Mouse (Mus musculus) spleen, embryonic (tissue): ENCODE measurements around the gene Trmt2a.

Experiments
- CTCF ChIA-PET: fragments of 350-600 bp; sonication (Branson Sonifier 250); formaldehyde crosslinking; loops from one replicate; lab custom pipeline; 2022; lab: Charles Lee

The Trmt2a gene

GRCm38 (mm10) chr16:18248433-18249363, at the start of gene Trmt2a, which contains the start of gene Ranbp1:
Gene Trmt2a, plus strand, starts transcription at chr16:18248679.
Gene Ranbp1, minus strand, starts transcription at chr16:18248732.
- CTCF ChIA-PET, result no interaction called here

- CTCF ChIA-PET, result no interaction called here
Measured at GRCm38 (mm10) chr16:18200062-18200461, 48.4 kb upstream of the Trmt2a start.

GRCm38 (mm10) chr16:18201620-18202019, 46.9 kb upstream of the Trmt2a start:
- CTCF ChIA-PET, result no interaction called here

GRCm38 (mm10) chr16:18202061-18202460, 46.4 kb upstream of the Trmt2a start:
- CTCF ChIA-PET, result no interaction called here

GRCm38 (mm10) chr16:18203430-18204091, 44.9 kb upstream of the Trmt2a start:
- CTCF ChIA-PET, result interaction anchor here (0.6 kb wide), 1 partner anchor 56 kb away, joined by 3 read pairs; no protein-coding TSS in a partner anchor

- CTCF ChIA-PET, result no interaction called here
Measured at GRCm38 (mm10) chr16:18210701-18211416, 37.6 kb upstream of the Trmt2a start.

- CTCF ChIA-PET, result interaction anchor here (0.5 to 0.6 kb wide), 2 partner anchors 9 to 65 kb away, joined by 3 to 7 read pairs; no protein-coding TSS in a partner anchor
Measured at GRCm38 (mm10) chr16:18211417-18212171, 36.9 kb upstream of the Trmt2a start.

- CTCF ChIA-PET, result no interaction called here
Measured at GRCm38 (mm10) chr16:18213689-18214088, 34.8 kb upstream of the Trmt2a start.

GRCm38 (mm10) chr16:18214858-18215257, 33.6 kb upstream of the Trmt2a start:
- CTCF ChIA-PET, result no interaction called here

- CTCF ChIA-PET, result no interaction called here
Measured at GRCm38 (mm10) chr16:18217579-18217978, 30.9 kb upstream of the Trmt2a start, which contains the start of gene Ccdc188. Gene Ccdc188, plus strand, starts transcription at chr16:18217879.

- CTCF ChIA-PET, result no interaction called here
Measured at GRCm38 (mm10) chr16:18218580-18218996, 29.9 kb upstream of the Trmt2a start.

- CTCF ChIA-PET, result no interaction called here
Measured at GRCm38 (mm10) chr16:18220001-18220400, 28.5 kb upstream of the Trmt2a start.

- CTCF ChIA-PET, result no interaction called here
Measured at GRCm38 (mm10) chr16:18220856-18221542, 27.5 kb upstream of the Trmt2a start.

- CTCF ChIA-PET, result no interaction called here
Measured at GRCm38 (mm10) chr16:18221543-18221898, 27.0 kb upstream of the Trmt2a start.

GRCm38 (mm10) chr16:18222188-18222587, 26.3 kb upstream of the Trmt2a start:
- CTCF ChIA-PET, result no interaction called here

GRCm38 (mm10) chr16:18227187-18227586, 21.3 kb upstream of the Trmt2a start:
- CTCF ChIA-PET, result no interaction called here

GRCm38 (mm10) chr16:18227897-18228422, 20.5 kb upstream of the Trmt2a start:
- CTCF ChIA-PET, result no interaction called here

- CTCF ChIA-PET, result no interaction called here
Measured at GRCm38 (mm10) chr16:18228856-18229255, 19.6 kb upstream of the Trmt2a start.

- CTCF ChIA-PET, result no interaction called here
Measured at GRCm38 (mm10) chr16:18229622-18230021, 18.9 kb upstream of the Trmt2a start.

GRCm38 (mm10) chr16:18230617-18231016, 17.9 kb upstream of the Trmt2a start:
- CTCF ChIA-PET, result no interaction called here
